Mouse (Mus musculus): ENCODE results near the gene Knop1.

- TF ChIP-seq CTCF (IDR thresholded peaks at IDR 0.05; ENCODE audit: low read depth, low read length) = no peak
- TF ChIP-seq GATA1 (IDR thresholded peaks at IDR 0.05; ENCODE audit: borderline replicate concordance, low read length) = no peak
- no peak for TF ChIP-seq GATA2 (IDR thresholded peaks at IDR 0.05; ENCODE audit: borderline replicate concordance, low read depth, low read length)
Measured at GRCm38 (mm10) chr7:118884969-118885368, 28.9 kb upstream of the Knop1 start.
